Mouse (Mus musculus) midbrain, embryonic 11.5 days (tissue): ENCODE measurements around the gene Dcaf6. TPM values are rescaled to one million over a fixed set of nuclear protein-coding genes. Genes with fewer than 3 reads are reported as not detected.

Experiments used
- polyA plus RNA-seq: library from polyadenylated mRNA; unstranded; fragments of >200 nt; fragmentation: Nextera tagmentation; extraction: Ambion mirVana; gene quantifications from 2 replicates; pipeline ENCODE4 v1.2.1, GENCODE M21; 2014

The Dcaf6 gene
- polyA plus RNA-seq, 1 experiment from 2014 or later, result 9.8 TPM

Other genes with a start within 250 kb of the Dcaf6 start
- gene Tiprl, start 223.5 kb downstream of the Dcaf6 start, polyA plus RNA-seq, result 103 and 113 TPM in 2 replicates
- gene Gpr161, start 164.7 kb downstream of the Dcaf6 start, polyA plus RNA-seq, result 2.5 TPM in 2 replicates
- 123 and 128 TPM in 2 replicates for gene Mpc2, start 162 bp upstream of the Dcaf6 start, polyA plus RNA-seq
- 0.11 TPM in 1 of 2 replicates, not detected in the other for gene Adcy10, start 24.7 kb upstream of the Dcaf6 start, polyA plus RNA-seq
- 141 and 144 TPM in 2 replicates for gene Mpzl1, start 174.1 kb upstream of the Dcaf6 start, polyA plus RNA-seq
- gene Rcsd1, start 249.3 kb upstream of the Dcaf6 start, polyA plus RNA-seq, result 5.9 and 6.6 TPM in 2 replicates